Mouse (Mus musculus): ENCODE measurements at regions not wholly inside any gene's neighbourhood (a gene's known extent, or its start where the extent isn't known, plus 50 kb on each side); places are given as distances from the start of the nearest gene placed in this dataset.

- peak; percentile 67 for DNase-seq (ENCODE audit: low read depth)
These were observed 227.1 kb upstream of the Hes1 start for GRCm38 (mm10) chr16:29837025-29837629.

DNA sequence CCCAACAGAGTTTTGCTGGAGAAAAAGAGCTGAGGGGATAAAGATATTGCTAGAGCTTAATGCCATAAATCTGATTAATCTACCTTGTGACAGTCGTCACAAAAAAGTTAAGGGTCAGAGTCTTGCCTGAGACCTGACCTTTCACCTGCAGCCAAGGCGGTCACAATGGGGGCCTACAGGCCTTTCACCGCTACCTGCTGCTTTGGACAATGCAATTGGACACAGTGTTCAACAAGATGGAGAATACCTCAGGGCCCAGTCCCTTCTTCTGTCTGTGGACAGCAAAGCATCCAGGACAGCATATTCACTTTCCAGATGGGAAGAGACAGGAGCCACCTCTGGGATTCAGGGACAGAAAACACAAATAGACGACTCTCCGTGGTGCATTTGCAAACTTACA, 226.3 kb upstream of the Hes1 start:
- DNase-seq (ENCODE audit: low read depth) = no peak

DNA sequence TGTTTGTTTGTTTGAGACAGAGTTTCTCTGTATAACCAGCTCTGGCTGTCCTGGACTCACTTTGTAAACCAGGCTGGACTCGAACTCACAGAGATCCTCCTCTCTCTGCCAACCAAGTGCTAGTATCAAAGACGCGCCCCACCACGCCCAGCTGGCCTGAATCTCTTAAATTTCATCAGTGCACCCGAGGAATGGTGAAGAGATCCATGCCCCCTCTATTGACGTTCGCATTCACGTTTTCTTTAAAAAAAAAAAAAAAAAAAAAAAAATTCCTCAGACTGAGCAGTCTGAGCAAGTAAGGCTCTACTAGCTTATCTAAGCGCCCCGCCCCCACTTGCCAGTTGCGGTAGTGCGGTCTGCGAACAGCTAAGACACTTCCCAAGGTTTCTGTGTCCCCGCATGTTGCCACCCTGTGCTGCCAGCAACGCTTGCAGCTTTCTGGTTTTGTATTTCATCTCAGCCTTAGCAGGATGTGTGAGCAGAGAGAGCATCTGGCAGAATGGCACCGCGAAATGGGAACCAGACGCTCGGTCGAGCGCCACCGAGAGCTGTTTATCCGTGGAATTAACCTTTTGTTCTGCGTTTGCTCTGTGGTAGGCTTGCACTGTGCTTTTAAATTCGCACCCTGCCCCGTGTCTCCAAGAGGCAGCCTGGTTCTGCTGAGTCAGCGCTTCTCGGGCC, 225.1 kb upstream of the Hes1 start:
- peak; percentile 76 for DNase-seq (ENCODE audit: low read depth)

- no peak for DNase-seq (ENCODE audit: low read depth)
These were observed 224.6 kb upstream of the Hes1 start for GRCm38 (mm10) chr16:29839662-29840001.

DNA sequence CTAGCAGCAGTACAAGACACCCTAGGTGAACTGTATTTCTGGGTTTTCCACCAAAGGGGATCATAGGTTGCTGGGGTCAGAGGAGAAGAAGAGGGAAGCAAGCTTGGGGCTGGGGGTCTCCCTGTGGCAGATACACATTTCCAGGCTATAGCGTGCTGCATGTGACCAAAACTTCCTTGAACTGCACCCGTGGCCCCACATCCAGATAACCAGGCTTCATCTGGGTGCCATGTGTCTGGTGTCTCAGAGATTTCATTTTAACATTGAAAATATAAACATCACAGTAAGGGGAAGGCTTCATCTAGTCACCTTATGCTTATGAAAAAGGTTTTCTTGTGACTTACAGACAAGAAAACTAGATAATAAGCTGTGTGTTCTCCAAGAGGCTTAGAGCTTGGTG, 223.8 kb upstream of the Hes1 start:
- no peak for DNase-seq (ENCODE audit: low read depth)

- DNase-seq (ENCODE audit: low read depth) = no peak
These were observed 223.1 kb upstream of the Hes1 start for GRCm38 (mm10) chr16:29841132-29841531.

- DNase-seq (ENCODE audit: low read depth) = no peak
These were observed 222.1 kb upstream of the Hes1 start for GRCm38 (mm10) chr16:29842071-29842470.

- no peak for DNase-seq (ENCODE audit: low read depth)
These were observed 220.7 kb upstream of the Hes1 start for GRCm38 (mm10) chr16:29843490-29843889.

DNA sequence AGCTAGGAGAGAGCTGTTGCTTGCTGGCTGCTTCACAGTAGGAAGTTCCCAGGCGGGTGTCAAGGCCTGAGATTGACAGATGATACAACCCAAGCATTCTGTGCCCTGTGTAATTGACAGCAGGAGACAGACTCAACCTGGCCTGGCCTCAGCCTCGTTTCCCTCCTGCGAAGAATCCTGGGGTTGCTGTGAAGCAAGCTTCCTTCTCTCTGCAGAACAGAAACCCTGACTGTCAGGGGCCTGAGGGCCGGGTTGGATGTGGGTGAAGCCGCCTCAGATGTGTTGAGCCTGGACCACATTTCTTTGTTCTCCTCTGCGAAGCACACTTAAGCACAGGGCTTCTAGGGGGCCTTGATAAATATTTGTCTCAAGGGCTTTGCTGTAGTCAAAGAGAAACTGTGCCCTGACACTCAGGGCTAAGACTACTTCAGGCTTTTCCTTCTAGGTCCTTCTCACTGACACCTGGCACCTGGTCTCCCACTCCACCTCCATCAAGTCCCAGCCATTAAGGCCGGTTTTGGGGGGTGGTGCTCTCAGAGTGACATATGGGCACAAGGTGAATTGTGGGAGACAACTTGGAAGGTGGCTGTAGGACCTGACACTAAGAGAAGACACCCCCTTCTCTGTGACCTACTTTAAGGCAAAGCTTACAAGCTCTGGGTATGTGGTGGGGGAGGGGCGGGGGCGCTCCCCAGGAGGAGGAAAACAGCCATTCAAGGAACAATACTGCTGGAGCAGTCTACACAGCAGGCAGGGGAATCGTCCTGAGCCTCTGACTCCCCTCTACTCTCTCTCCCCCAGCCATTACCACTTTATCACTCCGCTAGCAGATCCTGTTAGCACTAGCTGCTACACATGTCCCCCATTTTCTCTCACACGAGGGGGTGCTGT, 219.2 kb upstream of the Hes1 start:
- no peak for DNase-seq (ENCODE audit: low read depth)

DNA sequence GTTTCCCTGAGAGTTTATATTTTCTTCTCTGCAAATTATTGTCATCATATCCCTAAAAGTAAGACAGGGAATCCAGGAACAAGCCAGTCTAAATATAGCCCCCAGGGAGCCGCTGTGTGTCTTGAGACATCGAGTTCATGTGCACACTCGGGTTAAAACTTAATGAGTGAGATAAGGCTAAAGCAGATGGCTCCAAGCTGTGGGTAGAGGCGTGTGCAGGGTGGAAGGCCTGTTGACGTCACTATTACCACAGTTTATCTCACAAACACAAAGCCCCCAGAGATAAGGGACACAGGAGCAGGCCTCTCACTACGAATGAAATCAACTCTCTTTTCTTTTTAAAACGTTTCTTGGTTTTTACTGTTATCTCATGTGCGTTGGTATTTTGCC, 218.6 kb upstream of the Hes1 start:
- no peak for DNase-seq (ENCODE audit: low read depth)

GRCm38 (mm10) chr16:29847059-29847458, 217.1 kb upstream of the Hes1 start:
- DNase-seq (ENCODE audit: low read depth) = peak; percentile 23

DNA sequence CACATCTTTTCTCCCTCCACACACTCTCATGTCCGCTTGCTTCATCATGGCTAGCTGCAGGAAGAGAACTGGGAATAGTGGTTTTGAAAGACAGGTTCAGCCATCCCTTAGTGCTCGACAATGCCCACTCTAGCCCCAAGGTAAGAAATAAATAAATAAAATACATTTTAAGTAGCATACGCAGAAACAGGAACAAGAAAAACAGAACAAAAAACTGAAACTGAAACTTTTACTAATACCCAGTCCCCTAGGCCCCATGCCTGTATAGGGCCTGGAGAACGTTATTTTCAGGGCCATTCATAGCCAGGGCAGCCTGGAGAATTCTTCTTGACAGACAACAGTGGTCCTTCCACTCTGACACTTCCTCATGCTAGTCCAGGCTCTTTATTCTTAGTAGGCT, 216.4 kb upstream of the Hes1 start:
- peak; percentile 26 for DNase-seq (ENCODE audit: low read depth)

DNA sequence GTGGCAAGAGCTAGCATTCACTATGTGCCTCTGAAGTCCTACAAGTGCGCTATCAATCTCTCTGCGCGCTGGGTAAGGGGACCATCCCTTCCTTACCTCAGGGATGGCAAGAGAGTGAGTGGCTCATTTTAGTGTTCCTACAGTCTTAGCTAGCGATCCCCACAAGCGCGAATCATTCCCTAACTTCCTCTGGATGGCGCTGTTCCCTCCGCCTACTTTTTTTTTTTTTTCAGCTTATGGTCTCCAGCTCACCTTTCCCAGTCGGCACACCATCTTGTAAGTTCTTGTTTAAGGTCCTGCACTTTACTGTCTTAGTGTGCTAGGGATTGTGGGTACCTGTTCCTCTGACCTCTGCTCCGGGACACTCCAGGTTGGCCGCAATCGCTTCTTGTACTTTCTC, 215.7 kb upstream of the Hes1 start:
- no peak for DNase-seq (ENCODE audit: low read depth)

DNA sequence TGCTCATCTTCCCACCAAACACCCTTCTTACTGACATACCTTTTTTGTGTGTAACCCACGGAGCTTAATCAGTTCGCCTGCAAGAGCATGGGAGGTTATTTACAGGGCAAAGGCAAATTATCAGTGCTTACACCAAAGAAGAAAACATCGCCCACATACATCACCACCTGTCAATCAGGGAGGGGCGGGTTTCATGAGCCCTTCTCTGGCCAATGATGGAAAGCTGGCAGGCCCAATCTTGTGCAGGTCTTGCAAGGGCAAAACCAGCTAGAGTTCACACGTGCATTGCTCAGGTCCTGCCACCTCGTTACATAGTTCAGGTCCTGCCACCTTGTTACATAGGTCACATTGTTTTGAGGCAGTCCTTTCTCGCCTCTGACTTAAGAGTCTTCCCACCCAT, 214.7 kb upstream of the Hes1 start:
- DNase-seq (ENCODE audit: low read depth) = no peak

DNA sequence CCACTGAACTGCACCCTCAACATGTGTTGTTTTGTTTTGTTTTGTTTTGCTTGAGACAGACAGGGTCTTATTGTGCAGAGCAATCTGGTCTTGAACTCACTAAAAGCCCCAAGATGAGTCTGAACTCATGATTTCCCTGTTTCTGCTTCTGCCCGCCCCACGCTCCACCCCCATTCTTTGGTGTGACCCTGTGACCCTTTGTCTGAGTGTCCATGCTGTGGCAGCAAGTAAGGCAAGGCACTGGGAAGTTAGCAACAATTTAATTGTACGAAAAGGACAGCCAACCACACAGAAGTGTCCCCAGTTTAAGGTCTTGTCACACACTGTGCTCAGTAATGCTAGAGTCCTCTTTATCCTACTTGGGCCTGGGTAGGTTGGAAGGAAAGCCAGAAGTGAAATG, 213.6 kb upstream of the Hes1 start:
- no peak for DNase-seq (ENCODE audit: low read depth)

GRCm38 (mm10) chr16:29851827-29852226, 212.4 kb upstream of the Hes1 start:
- no peak for DNase-seq (ENCODE audit: low read depth)

- no peak for DNase-seq (ENCODE audit: low read depth)
These were observed 209.2 kb upstream of the Hes1 start for GRCm38 (mm10) chr16:29854805-29855565.

GRCm38 (mm10) chr16:29856545-29856944, 207.6 kb upstream of the Hes1 start:
- DNase-seq (ENCODE audit: low read depth) = peak; percentile 11

DNA sequence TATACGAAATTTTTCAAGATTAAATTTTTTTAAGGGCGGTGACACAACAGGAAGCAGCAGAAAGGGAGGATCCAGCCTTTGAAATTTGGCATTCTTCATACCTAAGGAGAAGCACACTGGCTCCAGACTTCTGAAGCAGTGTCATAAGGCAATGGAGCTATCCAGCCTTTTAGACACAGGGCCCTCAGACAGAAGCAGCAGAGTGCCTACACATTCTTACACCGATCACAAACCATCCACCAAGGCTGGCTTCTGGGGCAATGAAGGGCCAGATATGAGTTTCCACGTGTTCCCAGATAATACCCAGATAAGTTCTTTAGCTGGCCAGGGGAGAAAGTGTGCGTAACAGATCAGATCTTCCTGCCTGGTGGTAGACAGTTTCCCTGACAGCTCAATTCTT, 205.5 kb upstream of the Hes1 start:
- no peak for DNase-seq (ENCODE audit: low read depth)

DNA sequence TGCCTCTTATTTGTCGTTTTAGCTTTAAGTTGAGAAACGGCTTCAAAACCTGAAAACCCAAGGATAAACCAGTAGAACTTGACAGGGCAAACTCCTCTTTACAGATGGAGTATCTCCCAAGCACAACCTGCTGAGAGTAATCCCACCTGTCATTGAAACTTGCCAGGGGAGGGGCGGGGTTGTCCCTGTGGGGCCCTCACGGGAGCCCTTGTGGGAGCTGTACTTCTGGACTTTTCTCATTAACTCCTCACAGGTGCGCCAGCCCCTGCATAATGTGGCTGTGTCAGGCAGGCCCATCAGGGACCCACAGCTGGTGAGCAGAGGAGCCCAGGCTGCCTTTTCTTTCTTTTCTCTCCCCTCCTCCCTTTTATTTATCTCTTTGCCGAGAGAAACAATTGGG, 203.9 kb upstream of the Hes1 start:
- DNase-seq (ENCODE audit: low read depth) = no peak

DNA sequence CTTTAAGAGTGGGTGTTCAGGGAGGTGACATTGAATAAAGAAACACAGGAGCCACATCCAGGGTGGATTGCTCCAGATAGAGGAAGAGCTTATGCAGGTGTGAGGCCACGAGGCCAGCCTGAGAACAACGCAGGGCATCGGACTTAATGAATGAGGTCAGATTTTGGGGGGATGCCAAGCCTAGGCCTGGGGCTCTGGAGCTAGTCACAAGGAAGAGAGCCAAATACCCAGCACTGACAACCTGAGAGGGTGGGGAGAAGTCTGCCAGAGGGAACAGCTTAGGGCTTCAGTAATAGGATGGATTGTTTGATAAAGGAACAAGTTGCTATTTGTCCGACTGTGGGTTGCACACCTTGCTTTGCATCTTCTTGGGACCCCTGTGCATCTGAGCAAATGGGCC, 203.1 kb upstream of the Hes1 start:
- DNase-seq (ENCODE audit: low read depth) = no peak

- DNase-seq (ENCODE audit: low read depth) = peak; percentile 69
These were observed 199.0 kb upstream of the Hes1 start for GRCm38 (mm10) chr16:29865075-29865740.

All from induced T-regulatory cell, adult 2 months (primary cell).